Mouse (Mus musculus) spleen, postnatal 14 days (tissue): ENCODE measurements around the gene Kcnab1.

Source experiments
- DNase-seq, 2 experiments: peaks; one replicate each; pipeline ENCODE4 v3.0.0; 2021 to 2022; ENCODE audit warnings: low spot score in 2 of 2

Gene Kcnab1

DNA sequence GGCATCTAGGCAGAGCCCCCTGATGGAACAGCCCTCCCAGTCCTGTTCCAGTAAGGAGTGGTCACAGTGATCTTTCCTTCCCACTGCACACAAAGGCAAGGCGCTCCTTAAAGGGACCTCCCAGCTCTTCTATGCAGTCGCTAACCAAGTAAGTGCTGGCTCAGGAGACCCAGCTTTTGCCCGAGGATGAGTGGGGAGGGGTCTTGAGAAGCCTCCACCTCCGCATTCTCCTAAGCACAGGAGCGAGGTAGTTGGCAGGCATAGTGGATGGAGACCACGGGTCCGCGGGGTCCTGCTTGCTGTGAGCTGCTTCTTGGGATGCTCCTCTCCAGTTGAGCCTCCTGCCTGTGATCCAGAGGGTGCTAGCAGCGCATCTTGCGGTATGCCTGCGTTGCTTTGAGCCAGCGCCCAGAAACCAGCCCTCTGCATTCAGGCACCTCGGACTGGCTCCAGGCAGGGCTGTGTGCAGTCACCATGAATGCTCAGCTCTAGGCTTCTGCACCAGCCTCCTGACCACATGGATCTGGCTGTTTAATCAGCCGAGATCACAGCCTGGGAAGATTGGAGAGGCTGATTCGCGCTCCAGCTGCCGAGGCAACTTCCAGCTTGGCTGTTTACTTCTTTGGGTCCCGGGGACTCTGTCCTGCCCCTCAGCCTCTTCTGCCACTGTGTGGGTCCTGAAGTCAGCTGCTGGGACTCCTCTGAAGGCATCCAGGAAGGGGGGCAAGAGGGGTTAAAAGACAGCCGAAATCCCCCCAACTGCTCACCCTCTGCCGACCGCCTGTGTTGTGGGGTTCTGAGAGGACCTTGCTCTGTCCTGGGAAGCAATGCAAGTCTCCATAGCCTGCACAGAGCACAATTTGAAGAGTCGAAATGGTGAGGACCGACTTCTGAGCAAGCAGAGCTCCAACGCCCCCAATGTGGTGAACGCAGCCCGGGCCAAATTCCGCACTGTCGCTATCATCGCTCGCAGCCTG is at the start of gene Kcnab1:
Kcnab1 (plus strand) TSS at position 440 of the 977 bp plus-strand sequence.
- DNase-seq, result no peak

DNA sequence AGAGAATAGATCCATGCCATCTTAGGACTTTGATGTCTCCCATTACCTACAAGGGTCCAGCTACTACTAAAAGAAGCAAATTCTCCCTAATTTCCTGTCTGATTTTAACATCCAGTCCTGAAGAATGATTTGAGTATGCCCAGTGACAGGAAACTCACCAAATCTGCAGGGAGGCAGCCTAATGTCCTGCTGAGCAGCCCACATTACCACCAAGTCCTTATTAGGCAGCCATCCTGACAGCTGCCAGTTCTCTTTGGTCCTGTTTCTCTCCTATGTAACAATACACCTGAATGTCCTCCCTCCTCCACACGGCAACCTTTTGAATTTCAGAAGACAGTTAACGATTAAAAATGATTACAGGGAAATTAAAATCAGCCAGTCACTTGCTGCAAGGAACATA is 20.9 kb upstream of the Kcnab1 start:
- DNase-seq, result no peak

DNA sequence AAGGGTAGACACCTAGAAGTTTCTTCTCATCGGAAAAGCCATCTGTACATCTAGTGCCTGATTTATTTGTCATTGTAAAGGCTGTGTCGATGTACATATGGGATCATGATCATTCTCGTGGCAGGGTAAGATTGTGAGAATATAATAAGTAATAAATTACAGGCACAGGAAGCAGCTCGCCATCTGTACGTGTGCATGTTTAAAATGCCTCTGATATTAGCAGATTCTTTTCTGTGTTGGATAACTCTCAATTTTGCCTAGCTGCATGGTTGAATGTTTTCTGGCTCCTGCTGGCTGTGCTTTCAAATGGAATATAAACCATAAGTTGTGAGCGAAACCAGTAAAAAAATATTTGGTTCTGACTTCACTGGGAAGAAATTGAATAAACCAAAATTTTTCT is 5.1 kb upstream of the Kcnab1 start:
- DNase-seq, result no peak

DNA sequence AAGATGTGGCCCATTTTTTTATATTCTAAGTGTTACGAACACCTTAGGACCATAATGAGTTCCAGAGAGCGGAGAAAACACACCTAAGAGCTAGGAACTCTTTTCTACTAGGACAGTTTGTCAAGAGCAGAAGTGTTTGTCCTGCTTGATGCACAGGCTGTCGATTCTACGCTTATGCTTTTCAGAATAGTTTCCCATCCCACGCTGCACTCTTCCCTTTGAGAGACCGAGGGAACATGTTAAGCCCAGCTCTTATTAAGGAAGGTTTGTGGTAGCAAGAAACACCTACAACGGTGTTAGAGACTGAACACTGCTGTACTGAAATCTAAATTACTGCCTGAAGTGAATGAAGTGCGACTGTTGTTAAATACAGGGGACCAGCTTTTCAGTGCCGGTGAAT is 1.0 kb downstream of the Kcnab1 start:
- no peak for DNase-seq

DNA sequence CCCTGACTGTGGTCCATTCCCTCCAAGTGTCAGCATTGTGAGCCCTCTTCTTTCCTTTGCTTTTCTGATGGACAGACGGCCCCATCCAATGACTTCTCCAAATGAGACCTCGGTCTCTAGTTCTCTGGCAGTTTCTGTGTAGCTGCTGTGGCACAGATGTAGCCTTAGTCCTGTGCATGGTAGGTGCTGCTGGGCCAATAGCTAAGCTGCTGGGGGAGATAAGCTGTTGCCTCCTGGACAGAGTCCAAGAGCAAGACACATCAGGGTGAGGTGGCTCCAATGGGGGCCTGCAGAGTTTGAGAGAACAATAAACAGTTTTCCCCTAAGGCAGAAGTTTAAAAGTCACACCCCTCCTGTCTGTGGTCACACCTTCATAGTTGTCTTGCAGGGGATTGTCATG is 2.0 kb downstream of the Kcnab1 start:
- DNase-seq, result no peak

DNA sequence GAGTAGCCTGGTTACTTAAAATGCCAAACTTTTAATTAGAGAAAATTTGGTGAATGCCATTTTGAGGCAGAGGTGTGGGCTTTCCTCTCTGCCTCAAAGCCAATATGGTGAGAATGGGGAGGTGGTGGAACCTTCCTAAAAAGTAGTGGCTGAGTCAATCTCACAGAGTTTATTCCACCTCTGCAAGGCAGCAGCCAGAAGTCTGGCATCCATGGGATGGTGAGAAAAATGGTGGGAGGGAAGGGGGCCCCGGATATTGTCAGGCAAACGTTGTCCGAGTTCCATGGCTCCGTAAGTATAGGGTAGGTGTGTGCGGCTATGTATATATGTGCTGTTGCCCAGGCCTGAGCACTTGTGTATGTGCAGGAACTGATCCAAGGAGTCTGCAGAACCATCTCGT is 6.0 kb downstream of the Kcnab1 start:
- DNase-seq, result no peak

DNA sequence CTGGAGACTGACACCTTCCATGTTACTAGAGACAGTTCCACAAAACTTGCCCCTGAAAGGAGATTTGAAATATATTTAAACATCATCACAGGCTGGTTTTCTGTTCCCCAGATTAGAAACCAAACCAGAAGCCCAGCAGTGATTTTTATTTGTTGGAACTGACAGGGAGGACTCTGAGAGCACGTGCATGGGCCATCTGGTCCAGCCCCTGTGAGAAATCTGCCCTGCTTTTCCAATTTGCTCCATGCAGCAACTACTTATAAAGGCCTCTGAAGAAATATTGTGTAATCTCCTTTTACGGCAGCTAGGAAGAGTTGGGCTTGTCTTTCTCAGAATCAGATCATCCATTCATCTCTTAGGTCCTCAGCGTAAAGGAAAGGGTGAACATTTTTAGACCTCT is 7.8 kb downstream of the Kcnab1 start:
- no peak for DNase-seq

DNA sequence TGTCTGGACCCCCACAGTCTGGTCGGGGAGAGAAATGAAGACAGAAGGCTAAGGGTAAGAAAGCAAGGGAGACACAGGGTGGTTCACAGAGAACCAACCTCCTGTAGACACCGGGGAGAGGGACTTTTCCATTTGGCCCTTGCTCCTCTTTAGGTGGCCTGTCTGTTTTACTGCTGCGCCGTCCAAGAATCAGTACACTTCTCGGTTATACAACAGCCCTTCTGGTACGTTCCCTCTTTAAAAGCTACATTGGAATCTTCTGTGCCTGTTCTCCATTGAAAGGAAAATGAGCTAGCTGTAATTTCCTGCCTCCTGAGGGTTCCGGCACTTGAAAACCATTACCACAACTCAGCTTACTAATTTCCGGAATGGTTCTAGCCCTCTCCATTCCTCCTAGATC is 8.2 kb downstream of the Kcnab1 start:
- DNase-seq, result no peak

DNA sequence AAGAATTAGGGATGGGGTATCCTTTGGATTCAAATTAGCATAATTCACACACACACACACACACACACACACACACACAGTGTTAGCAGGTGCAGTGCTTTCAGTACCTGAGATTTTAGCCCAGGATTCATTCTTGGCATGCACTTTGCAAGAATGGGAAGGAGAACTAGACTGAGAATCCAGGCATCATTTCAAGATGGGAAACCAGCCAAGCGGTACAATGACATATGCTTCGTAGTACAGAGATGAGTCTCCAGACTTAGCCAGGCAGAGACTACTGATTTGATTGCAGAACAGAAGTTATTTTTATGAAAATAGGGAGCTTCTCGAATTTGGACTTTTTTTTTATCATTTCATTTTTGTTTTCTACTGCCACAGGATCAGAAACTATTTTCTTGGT is 15.8 kb downstream of the Kcnab1 start:
- DNase-seq, result no peak

DNA sequence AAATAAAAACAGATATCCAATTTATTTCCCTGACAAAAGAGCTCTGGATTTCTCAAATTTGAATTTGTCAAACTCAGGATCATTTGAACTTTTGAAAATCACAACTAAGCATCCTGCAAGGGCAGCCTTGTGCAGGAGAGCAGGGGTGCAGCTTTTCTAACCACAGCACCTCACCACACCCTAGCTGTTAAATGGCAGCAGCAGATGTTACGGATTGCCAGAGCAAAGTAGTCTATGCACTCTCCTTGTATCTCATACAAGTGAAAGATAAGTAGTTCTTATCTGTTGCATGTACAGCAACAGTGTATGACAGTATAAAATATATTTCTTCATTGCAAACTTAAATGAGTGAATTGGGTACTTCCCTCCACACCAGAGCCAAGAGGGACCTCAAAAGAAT is 20.4 kb downstream of the Kcnab1 start:
- DNase-seq, result no peak

DNA sequence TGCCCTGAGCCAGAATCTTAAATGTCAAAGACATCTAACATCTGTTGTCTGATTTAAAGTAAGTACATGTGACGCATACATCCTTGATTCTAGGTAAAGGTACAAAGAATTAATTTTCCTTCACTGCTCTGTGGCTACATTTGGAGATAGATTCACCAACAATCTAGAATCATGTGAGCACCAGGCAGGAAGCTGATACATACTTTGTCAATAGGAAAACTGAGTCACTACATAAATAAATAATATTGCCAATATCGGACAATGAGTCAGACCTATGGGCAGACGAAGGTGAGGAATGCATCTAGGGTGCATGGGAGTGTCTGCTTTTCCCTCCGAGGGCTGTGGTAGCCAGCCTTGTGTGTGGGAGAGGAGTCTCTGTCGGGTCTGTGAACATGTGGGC is 25.7 kb downstream of the Kcnab1 start:
- DNase-seq, result no peak

DNA sequence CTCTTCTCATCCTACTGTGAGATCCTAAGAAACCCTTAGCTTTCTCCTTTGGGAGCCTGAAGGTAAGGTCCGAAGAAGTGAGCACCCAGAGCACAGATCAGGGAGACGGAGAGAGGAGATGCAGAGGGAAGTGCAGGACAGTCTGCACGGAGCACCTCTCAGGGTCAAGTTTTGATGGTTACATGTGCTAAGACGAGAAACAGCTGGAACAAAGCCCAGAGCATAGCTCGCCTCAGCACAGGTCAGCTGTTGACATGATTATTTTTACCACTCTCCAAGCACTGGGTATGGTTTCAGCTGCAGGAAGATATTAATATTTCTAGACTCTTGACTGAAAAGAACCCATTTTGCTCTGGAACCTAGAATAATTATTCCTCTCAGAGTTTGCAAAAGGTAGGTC is 27.7 kb downstream of the Kcnab1 start:
- DNase-seq, result no peak

DNA sequence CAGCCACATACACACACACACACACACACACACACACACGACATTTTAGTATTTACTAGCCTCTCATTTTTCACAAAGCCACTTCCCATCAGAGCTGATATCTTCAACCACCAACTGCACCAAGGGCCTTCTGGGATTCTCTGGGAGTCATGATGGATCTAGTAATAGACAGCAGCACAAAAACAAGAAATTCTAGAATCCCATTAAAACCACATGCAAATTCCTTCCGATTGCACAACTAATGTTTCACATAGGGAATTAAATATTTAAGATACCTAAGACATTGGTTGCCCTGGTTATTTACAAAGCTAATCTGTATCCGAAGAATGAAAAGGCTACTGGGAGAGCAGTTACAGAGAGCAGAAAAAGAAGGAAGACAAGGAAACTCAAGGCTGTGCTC is 29.6 kb downstream of the Kcnab1 start:
- DNase-seq, result no peak

DNA sequence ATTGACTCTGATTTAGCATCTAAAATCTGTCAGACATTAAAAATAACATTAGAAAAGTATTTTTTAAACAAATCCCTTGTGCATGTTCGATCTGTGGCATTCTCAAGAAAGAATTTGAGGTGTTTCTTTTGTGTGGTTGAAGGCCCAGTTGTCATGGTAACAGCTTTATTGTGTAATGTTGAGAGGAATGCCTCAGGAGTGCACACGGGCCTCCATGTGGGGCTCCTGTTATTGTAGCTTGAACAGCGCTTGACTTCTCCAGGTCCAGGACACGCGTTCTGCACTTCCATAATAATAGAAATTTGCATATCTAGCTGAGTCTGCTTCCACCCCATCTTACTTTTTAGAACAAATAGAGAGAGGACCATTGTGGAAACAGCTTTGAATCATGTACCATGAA is 36.0 kb downstream of the Kcnab1 start:
- no peak for DNase-seq

DNA sequence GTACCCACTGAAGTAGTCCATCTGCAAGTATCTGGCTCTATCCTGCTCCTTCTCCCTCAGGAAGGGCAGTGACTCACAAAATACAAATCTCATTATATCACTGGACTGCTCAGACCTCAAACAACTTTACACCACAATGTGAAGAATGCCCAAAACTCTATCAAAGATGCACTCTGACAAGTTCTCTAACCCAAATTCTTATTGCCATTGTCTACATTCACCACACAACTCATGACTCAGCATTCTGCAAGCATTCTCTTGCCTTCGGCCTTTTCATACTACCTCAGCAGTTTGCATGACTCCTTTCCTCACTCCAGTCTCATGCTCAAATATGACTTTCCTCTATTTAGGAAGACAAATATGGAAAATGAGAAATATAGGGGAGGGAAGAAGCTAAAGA is 42.6 kb downstream of the Kcnab1 start:
- no peak for DNase-seq

DNA sequence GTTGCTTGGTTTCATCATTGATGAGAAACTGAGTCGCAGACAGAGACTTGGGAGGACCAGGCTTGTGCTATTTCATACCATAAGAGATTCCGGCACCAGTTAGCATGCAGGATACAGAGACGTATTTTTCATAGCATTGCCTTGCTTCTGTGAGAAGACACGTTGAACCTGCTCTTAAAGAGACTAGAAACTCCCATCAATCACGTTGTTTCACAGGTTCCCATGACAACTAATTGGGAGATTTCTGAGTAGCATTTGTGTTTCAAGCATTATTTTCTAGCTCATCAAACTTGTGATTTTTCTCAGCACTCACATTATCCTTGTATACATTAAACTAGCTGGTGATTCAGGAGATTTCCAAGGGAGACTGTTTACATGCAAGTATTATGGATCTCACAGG is 63.8 kb downstream of the Kcnab1 start:
- no peak for DNase-seq

DNA sequence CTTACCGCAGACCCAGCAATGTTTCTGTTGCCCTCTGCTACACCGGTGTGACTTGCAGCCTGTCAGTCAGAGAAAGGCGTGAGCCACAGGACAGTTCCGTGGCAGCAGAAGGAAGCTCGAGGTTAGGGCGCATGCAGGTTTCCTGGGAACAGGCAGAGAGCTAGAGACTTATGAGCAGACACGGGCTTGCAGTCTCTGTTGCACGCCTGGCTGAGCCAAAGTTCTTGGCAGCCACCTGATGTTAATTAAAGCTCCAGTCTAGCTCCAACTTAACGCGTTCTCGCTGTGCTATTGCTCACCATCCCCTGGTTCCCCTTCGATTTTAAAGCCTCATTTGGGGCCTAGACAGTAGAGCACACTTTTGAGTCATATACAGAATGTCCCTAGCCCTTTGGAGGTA is 65.4 kb downstream of the Kcnab1 start:
- DNase-seq, result no peak

DNA sequence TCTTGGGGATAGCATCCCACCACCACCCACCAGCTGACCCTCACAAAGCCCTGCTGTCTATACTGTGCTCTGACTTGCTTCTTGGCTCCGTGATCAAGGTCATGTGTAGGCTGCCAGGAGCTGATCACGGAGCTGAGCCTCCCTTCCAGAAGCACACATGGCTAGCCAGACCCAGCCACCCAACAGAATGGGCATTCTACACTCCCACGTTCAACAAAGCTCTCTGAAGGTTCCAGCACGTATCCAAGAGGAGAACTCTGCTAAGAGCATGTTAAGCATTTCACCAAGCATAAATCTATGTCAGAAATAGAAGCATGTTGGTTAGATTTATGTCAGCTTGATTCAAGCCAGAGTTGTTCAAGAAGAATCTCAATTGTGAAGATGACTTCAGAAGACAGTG is 66.6 kb downstream of the Kcnab1 start:
- DNase-seq, result no peak

DNA sequence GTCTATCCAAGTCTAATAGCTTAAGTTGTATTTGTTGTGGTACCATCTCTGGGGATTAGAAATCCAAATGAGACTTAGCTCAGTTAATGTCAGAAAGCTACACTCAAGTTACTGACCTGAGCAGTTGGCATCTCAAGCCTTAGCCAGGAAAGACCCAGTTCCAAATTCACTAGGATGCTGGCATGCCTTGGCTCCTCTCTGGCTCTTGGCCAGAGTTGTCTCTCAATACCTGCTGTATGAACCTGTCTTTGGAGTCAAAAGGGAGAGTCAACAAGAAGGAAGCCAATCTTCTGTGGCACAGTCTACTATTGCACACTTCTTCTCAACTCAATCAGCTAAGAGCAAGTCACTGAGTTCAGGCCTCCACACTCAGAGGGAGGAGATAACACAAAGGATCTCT is 67.7 kb downstream of the Kcnab1 start:
- no peak for DNase-seq

DNA sequence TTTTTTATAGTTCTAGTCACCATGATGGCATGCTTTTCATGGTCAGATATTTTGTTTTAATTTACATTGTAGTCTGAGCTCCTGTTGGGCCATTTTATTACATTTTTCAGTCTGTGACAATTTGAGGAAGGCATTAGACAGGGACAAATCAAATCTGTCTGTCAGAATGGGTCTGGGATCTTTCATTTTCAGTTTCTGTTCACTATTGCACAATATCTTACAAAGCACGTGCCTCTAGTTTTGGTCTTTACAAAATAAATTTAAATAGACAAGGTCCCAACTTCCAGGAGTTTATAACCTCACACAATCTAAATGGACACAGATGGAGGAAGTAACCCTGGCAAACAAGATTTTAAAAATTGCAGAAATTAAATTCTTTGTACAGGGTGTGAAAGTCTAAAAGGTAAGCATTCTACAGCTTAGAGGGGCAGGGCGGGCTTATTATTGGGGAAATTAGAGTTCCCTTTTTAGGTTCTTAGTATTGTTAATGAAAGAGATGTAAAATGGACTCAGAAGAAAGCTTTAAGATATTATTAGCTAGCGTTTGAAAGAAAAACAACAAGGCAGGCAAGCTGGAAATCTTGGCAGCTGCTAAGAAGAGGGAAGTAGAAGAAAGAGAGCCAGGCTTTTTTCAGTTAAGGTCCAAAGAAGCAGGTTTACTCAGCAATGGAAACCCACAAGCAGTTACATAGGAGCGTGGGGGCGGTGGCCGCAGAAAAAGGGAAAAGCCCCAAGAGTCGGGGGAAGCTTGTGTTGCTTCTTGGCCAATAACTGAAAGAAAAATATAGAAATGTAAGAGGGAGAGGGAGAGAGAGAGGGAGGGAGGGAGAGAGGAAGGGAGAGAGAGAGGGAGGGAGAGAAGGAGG is 78.9 kb downstream of the Kcnab1 start:
- no peak for DNase-seq

DNA sequence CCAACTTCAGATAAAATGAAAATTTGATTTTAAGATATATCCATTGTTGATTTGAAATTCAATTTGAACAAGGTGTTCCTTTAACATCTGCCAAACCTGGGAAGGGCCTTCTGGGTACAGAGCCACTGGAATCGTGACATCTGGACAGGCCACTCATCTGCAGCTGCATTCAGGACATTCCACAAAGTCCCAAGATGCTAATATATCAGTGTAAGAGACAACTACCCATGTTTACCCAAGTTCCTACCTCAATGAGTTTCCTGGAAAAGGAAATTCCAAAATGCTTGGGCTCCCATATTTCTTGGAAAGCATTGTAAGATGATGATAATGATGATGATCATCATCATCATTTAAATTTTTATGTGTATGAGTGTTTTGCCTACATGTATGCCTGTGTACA is 91.4 kb downstream of the Kcnab1 start:
- DNase-seq, result no peak

DNA sequence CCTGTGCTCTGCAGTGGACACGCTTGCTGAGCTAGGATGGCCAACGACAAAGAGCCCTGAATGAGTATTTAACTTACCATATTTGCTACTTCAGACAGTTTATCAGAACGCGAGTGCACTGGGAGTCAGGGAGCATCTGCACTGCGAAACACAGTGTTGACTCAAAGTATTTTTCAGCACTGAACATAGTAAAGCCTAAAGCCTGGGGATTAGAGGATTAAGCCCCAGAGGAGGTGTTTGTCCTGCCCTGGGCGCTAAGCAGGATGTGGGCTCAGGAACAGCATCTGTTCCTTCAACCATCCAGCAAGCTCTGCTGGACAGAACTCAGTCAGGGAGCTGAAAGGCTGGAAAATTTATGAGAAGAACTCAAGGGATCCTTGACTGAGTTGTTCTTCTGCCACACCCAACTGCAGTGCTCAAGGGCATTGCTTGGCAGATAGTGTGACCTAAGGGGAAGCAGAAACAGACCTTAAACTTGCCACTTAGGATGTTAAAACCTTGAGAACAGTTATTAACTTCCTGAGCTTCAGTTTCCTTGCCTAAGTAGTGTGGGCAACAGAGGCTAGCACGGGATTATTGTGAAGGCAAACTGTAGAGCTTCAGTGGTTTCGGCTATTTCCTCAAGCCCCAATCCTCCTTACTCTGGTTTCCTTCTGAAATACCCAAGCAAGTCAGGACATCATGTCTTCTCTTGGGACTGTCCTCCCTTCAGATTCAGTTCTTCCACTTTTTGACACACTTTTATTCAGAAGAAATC is 94.4 kb downstream of the Kcnab1 start:
- DNase-seq, result no peak
